Comparison of ENCODE assay signal across 8 mouse cellular contexts in genomic region chr3:14863022-14863711, GRCm38 (mm10). TPM values are rescaled to one million over a fixed set of nuclear protein-coding genes. Genes with fewer than 3 reads are reported as not detected.
DNase-seq lines count a peak whose midpoint lies in the region; ATAC-seq lines count a peak whose summit lies in the region.

Car3 (plus strand) TSS chr3:14863512.

- peaks cover 11% of the 10 kb centered on the region; the same call in 1 of the 2 replicates for H3K4me1 ChIP-seq in heart, embryonic 12.5 days (replicated peaks)
- H3K4me1 ChIP-seq in limb, embryonic 13.5 days: peaks cover 10% of the 10 kb centered on the region
- peaks cover 9% of the 10 kb centered on the region for H3K4me1 ChIP-seq in neural tube, embryonic 12.5 days

- no peak for DNase-seq in cerebellum, adult 11 months
- DNase-seq in thymus, postnatal 0 days (ENCODE audit: low spot score): no peak
- DNase-seq in thymus, postnatal 25 days: no peak
- DNase-seq in spleen, postnatal 4 days (ENCODE audit: low spot score in 2 of 2): no peak

- peak within 1 kb of the TSS; percentile 47 for H3K4me3 ChIP-seq in heart, embryonic 12.5 days
- peak within 1 kb of the TSS; percentile 42 for H3K4me3 ChIP-seq in limb, embryonic 13.5 days
- peak within 1 kb of the TSS; percentile 42 for H3K4me3 ChIP-seq in neural tube, embryonic 12.5 days

- H3K9me3 ChIP-seq in heart, embryonic 12.5 days (replicated peaks): no peaks in the 10 kb centered on the region
- no peaks in the 10 kb centered on the region for H3K9me3 ChIP-seq in limb, embryonic 13.5 days
- no peaks in the 10 kb centered on the region for H3K9me3 ChIP-seq in neural tube, embryonic 12.5 days

- WGBS in heart, embryonic 12.5 days: 2% methylated on average over 18 of the region's 18 CpGs
- WGBS in limb, embryonic 13.5 days: 2% methylated on average over 18 of the region's 18 CpGs
- 2% methylated on average over 18 of the region's 18 CpGs for WGBS in neural tube, embryonic 12.5 days

- no peaks in the 10 kb centered on the region for H3K36me3 ChIP-seq in heart, embryonic 12.5 days
- no peaks in the 10 kb centered on the region for H3K36me3 ChIP-seq in limb, embryonic 13.5 days
- H3K36me3 ChIP-seq in neural tube, embryonic 12.5 days: no peaks in the 10 kb centered on the region

- H3K4me2 ChIP-seq in heart, embryonic 12.5 days: peak within 1 kb of the TSS; percentile 89
- peak within 1 kb of the TSS; percentile 79 for H3K4me2 ChIP-seq in limb, embryonic 13.5 days (replicated peaks)
- peak within 1 kb of the TSS; percentile 82 for H3K4me2 ChIP-seq in neural tube, embryonic 12.5 days (replicated peaks)

- ATAC-seq in cerebellum, adult (ENCODE audit: insufficient number of reproducible peaks, low FRiP score, low TSS enrichment): 0 out of 2 replicates have a peak, but pooled peaks have one; percentile 36
- no peak for ATAC-seq in heart, embryonic 12.5 days (ENCODE audit: insufficient number of reproducible peaks, low FRiP score)
- ATAC-seq in limb, embryonic 13.5 days (ENCODE audit: low FRiP score, low read depth): peak; percentile 80
- peak; percentile 84 for ATAC-seq in neural tube, embryonic 12.5 days (ENCODE audit: low FRiP score, low read depth)

- H3K27ac ChIP-seq in heart, embryonic 12.5 days (ENCODE audit: poor library complexity, severe bottlenecking): no peak within 1 kb of the TSS
- no peak within 1 kb of the TSS for H3K27ac ChIP-seq in limb, embryonic 13.5 days
- no peak within 1 kb of the TSS for H3K27ac ChIP-seq in neural tube, embryonic 12.5 days

- H3K9ac ChIP-seq in heart, embryonic 12.5 days: peak within 1 kb of the TSS; percentile 48
- peak within 1 kb of the TSS; percentile 56 for H3K9ac ChIP-seq in limb, embryonic 13.5 days
- H3K9ac ChIP-seq in neural tube, embryonic 12.5 days: peak within 1 kb of the TSS; percentile 54

- no peaks in the 10 kb centered on the region for H3K27me3 ChIP-seq in heart, embryonic 12.5 days (replicated peaks)
- no peaks in the 10 kb centered on the region for H3K27me3 ChIP-seq in limb, embryonic 13.5 days
- no peaks in the 10 kb centered on the region for H3K27me3 ChIP-seq in neural tube, embryonic 12.5 days (replicated peaks)

RNA-seq across cellular contexts. Expression of gene Car3, which starts in this region (rescaled TPM):
- polyA plus RNA-seq in thymus, postnatal 0 days (2015; fragmentation: Nextera tagmentation; extraction: Ambion mirVana): 1.3 and 23.5 TPM in 2 replicates
- polyA plus RNA-seq in heart, embryonic 12.5 days (2016; fragmentation: Nextera tagmentation; extraction: Ambion mirVana): 25.2 and 27.4 TPM in 2 replicates
- polyA plus RNA-seq in limb, embryonic 13.5 days (2015; fragmentation: Nextera tagmentation; extraction: Ambion mirVana): 6.7 and 7.2 TPM in 2 replicates
- polyA plus RNA-seq in neural tube, embryonic 12.5 days (2016; fragmentation: Nextera tagmentation; extraction: Ambion mirVana): 12.4 and 16.6 TPM in 2 replicates
